Mouse (Mus musculus): ENCODE measurements around the gene Mtmr1. TPM values are rescaled to one million over a fixed set of nuclear protein-coding genes. Genes with fewer than 3 reads are reported as not detected.
A peak's percentile ranks its signal among the peaks of the same experiment; 100 is the strongest.

Mtmr1 gene
- polyA plus RNA-seq, 1 experiment: 7.7 TPM

DNA sequence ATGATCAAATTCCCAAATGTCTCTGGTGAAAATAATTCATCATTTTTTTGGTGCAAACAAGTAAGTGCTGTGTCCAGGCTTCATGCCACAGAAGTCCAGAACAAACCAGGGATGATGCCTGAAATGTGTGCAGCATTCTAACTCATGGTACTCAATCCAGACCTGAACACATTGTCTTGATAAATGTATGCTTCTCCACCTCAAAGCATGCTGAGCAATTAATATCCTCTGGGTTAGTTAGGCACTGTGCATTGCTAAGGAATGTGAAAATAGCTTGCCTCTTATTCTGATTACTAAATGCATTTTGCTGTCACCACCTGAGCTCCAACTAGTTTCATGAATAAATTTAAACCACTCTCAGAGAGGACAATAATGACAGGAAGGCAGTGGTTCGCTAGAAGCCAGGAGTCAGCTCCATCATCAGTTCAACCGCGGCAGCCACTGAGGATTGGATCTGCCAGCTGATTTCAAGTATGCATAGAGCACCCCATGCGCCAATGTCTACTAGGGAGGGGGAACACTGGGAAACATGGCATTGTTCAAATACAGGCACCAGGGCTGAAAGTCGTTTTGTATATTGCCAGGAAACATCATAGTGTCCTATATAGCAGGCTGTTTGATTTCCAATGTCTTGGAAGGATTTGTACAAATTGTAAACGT lies 91.6 kb downstream of the Mtmr1 start:
- no peak for TF ChIP-seq MYOD1 (IDR thresholded peaks at IDR 0.05; ENCODE audit: control insufficient read depth in 1 of 3, insufficient read length in 2 of 3, low read depth in 2 of 3)
- no peak for TF ChIP-seq SRF (IDR thresholded peaks at IDR 0.05; ENCODE audit: control insufficient read depth, insufficient read length, low read depth)
- TF ChIP-seq POLR2A (IDR thresholded peaks at IDR 0.05; ENCODE audit: insufficient read length, low read depth): no peak
- TF ChIP-seq CEBPB (IDR thresholded peaks at IDR 0.05; ENCODE audit: insufficient read depth, poor library complexity, severe bottlenecking): no peak
- TF ChIP-seq TCF12 (IDR thresholded peaks at IDR 0.05; ENCODE audit: insufficient read depth, poor library complexity, severe bottlenecking): no peak
- TF ChIP-seq MYOG (IDR thresholded peaks at IDR 0.05; ENCODE audit: control insufficient read depth in 1 of 3, insufficient read depth in 1 of 3, insufficient read length in 2 of 3, low read depth in 2 of 3): no peak
- TF ChIP-seq E2F4 (IDR thresholded peaks at IDR 0.05; ENCODE audit: insufficient read depth): no peak
- TF ChIP-seq USF1 (IDR thresholded peaks at IDR 0.05; ENCODE audit: low read depth): no peak
- TF ChIP-seq TCF3 (IDR thresholded peaks at IDR 0.05; ENCODE audit: insufficient read length, low read depth): no peak
- no peak for TF ChIP-seq MAX (IDR thresholded peaks at IDR 0.05; ENCODE audit: low read depth)
- no peak for TF ChIP-seq POLR2AphosphoS2 (IDR thresholded peaks at IDR 0.05; ENCODE audit: insufficient read length, low read depth)
- TF ChIP-seq REST (IDR thresholded peaks at IDR 0.05; ENCODE audit: insufficient read depth, insufficient read length): no peak
- Histone ChIP-seq H3K4me3 (no peak overlapping the region), H3K4me2 (ENCODE audit: low read depth) (no peak overlapping the region), H3K79me2 (ENCODE audit: control insufficient read depth, insufficient read depth) (no peaks in the 10 kb centered on the region), H3K36me3 (ENCODE audit: control insufficient read depth, insufficient read depth) (no peaks in the 10 kb centered on the region), H3K27me3 (ENCODE audit: control insufficient read depth, insufficient read depth, insufficient read length) (no peaks in the 10 kb centered on the region), H3ac (ENCODE audit: control insufficient read depth, insufficient read length) (no peak overlapping the region)

DNA sequence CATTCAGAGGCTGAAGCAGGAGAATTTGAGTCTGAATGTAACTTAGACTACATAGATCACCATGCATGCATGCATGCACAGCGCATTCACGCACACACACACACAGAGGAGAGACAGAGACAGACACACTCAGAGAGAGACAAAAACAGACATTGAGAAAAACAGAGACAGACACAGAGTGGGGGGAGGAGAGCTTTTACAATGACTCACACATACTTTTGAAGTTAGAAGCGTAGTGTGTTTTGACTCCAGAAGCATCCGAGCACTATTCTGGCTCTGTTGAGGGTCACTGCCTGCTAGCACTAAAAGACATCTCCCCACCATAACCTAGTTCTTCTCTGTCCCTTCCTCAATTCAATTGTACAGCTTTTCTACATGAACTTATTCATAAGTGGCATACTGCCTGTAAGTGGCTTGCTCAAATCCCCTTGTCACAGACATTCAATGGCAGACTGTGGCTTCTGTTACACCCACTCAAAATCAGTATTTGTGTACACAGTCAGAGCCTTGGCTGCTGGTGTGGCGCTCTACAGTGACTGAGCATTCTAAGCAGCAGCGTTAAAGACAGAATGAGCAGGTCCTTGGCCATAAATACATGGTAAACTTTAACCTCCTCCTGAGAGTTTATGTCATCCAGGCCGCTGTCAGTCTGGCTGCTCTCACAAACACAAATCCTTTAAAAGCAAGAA lies 99.7 kb downstream of the Mtmr1 start:
- Histone ChIP-seq H3K36me3 (ENCODE audit: control insufficient read depth, insufficient read depth) (no peaks in the 10 kb centered on the region), H3K27me3 (ENCODE audit: control insufficient read depth, insufficient read depth, insufficient read length) (no peaks in the 10 kb centered on the region), H3K4me2 (ENCODE audit: low read depth) (peak overlapping the region; percentile 61), H3K4me3 (no peak overlapping the region), H3ac (ENCODE audit: control insufficient read depth, insufficient read length) (no peak overlapping the region), H3K79me2 (ENCODE audit: control insufficient read depth, insufficient read depth) (no peaks in the 10 kb centered on the region)
- TF ChIP-seq CEBPB (IDR thresholded peaks at IDR 0.05; ENCODE audit: insufficient read depth, poor library complexity, severe bottlenecking) (no peak), E2F4 (IDR thresholded peaks at IDR 0.05; ENCODE audit: insufficient read depth) (no peak), TCF12 (IDR thresholded peaks at IDR 0.05; ENCODE audit: insufficient read depth, poor library complexity, severe bottlenecking) (no peak), MYOD1 (IDR thresholded peaks at IDR 0.05; ENCODE audit: control insufficient read depth in 1 of 3, insufficient read length in 2 of 3, low read depth in 2 of 3) (no peak), POLR2A (IDR thresholded peaks at IDR 0.05; ENCODE audit: insufficient read length, low read depth) (no peak), REST (IDR thresholded peaks at IDR 0.05; ENCODE audit: insufficient read depth, insufficient read length) (no peak), POLR2AphosphoS2 (IDR thresholded peaks at IDR 0.05; ENCODE audit: insufficient read length, low read depth) (no peak), USF1 (IDR thresholded peaks at IDR 0.05; ENCODE audit: low read depth) (no peak)

DNA sequence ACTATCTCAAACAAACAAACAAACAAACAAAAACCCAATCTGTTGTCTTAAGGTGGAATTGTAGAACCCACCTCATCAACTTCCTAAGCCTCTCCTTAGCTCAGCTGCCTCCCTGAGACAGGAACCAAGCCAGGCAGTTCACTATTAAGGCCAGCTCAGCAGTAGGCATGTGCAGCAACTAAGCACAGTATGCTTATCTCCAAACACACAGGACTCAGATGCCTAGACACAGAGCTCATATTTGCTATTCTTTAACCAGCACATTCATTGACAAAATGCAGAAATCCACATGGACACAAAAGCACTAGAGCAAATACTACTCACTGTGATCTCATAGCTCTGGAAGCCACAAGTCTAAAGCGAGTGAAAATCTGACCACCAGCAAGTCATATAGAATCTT lies 100.9 kb downstream of the Mtmr1 start:
- no peak overlapping the region for H3ac ChIP-seq (ENCODE audit: control insufficient read depth, insufficient read length)
- H3K4me2 ChIP-seq (ENCODE audit: low read depth): no peak overlapping the region
- TF ChIP-seq POLR2AphosphoS2 (IDR thresholded peaks at IDR 0.05; ENCODE audit: insufficient read length, low read depth) (no peak), SRF (IDR thresholded peaks at IDR 0.05; ENCODE audit: control insufficient read depth, insufficient read length, low read depth) (no peak)
- H3K79me2 ChIP-seq (ENCODE audit: control insufficient read depth, insufficient read depth): no peaks in the 10 kb centered on the region
- no peaks in the 10 kb centered on the region for H3K27me3 ChIP-seq (ENCODE audit: control insufficient read depth, insufficient read depth, insufficient read length)
- no peaks in the 10 kb centered on the region for H3K36me3 ChIP-seq (ENCODE audit: control insufficient read depth, insufficient read depth)
- H3K4me3 ChIP-seq: no peak overlapping the region

GRCm38 (mm10) chrX:71467491-71467890 lies 102.9 kb downstream of the Mtmr1 start:
- H3ac ChIP-seq (ENCODE audit: control insufficient read depth, insufficient read length): no peak overlapping the region
- H3K27me3 ChIP-seq (ENCODE audit: control insufficient read depth, insufficient read depth, insufficient read length): no peaks in the 10 kb centered on the region
- no peak overlapping the region for H3K4me3 ChIP-seq
- no peaks in the 10 kb centered on the region for H3K36me3 ChIP-seq (ENCODE audit: control insufficient read depth, insufficient read depth)
- no peaks in the 10 kb centered on the region for H3K79me2 ChIP-seq (ENCODE audit: control insufficient read depth, insufficient read depth)
- H3K4me2 ChIP-seq (ENCODE audit: low read depth): no peak overlapping the region
- no peak for TF ChIP-seq MYOD1 (IDR thresholded peaks at IDR 0.05; ENCODE audit: control insufficient read depth in 1 of 3, insufficient read length in 2 of 3, low read depth in 2 of 3)
- no peak for TF ChIP-seq SRF (IDR thresholded peaks at IDR 0.05; ENCODE audit: control insufficient read depth, insufficient read length, low read depth)
- TF ChIP-seq POLR2AphosphoS2 (IDR thresholded peaks at IDR 0.05; ENCODE audit: insufficient read length, low read depth): no peak
- no peak for TF ChIP-seq CEBPB (IDR thresholded peaks at IDR 0.05; ENCODE audit: insufficient read depth, poor library complexity, severe bottlenecking)
- no peak for TF ChIP-seq REST (IDR thresholded peaks at IDR 0.05; ENCODE audit: insufficient read depth, insufficient read length)
- no peak for TF ChIP-seq POLR2A (IDR thresholded peaks at IDR 0.05; ENCODE audit: insufficient read length, low read depth)
- no peak for TF ChIP-seq TCF12 (IDR thresholded peaks at IDR 0.05; ENCODE audit: insufficient read depth, poor library complexity, severe bottlenecking)
- TF ChIP-seq USF1 (IDR thresholded peaks at IDR 0.05; ENCODE audit: low read depth): no peak
- TF ChIP-seq MAX (IDR thresholded peaks at IDR 0.05; ENCODE audit: low read depth): no peak
- TF ChIP-seq MYOG (IDR thresholded peaks at IDR 0.05; ENCODE audit: control insufficient read depth in 1 of 3, insufficient read depth in 1 of 3, insufficient read length in 2 of 3, low read depth in 2 of 3): no peak
- no peak for TF ChIP-seq E2F4 (IDR thresholded peaks at IDR 0.05; ENCODE audit: insufficient read depth)
- TF ChIP-seq TCF3 (IDR thresholded peaks at IDR 0.05; ENCODE audit: insufficient read length, low read depth): no peak

Other genes with a start within 250 kb of the Mtmr1 start
- 4.3 TPM for gene Mtm1, start 154.0 kb upstream of the Mtmr1 start, polyA plus RNA-seq (2012; fragmentation: generic; extraction: Trizol)
- gene Cd99l2, start 128.1 kb downstream of the Mtmr1 start, polyA plus RNA-seq (2012; fragmentation: generic; extraction: Trizol): 44.6 TPM
- gene Hmgb3, start 191.2 kb downstream of the Mtmr1 start, polyA plus RNA-seq (2012; fragmentation: generic; extraction: Trizol): 25.9 TPM

Data from myocyte (in vitro differentiated cells).